Mouse (Mus musculus): Measurements from ENCODE around the gene Gm5938. TPM values are rescaled to one million over a fixed set of nuclear protein-coding genes. Genes with fewer than 3 reads are reported as not detected.

The Gm5938 gene
- total RNA-seq (2014; rRNA removed) (not detected in 2 replicates), polyA plus RNA-seq (2012; rRNA removed) (not detected in 2 replicates)

GRCm38 (mm10) chrX:78125167-78125566 is at the start of gene Gm5938:
Gene Gm5938, plus strand, starts transcription at chrX:78125467.
- Histone ChIP-seq H3K4me1 (ENCODE audit: control insufficient read depth, insufficient read depth, low read length) (no peaks in the 10 kb centered on the region), H3K27me3 (ENCODE audit: control insufficient read depth, insufficient read depth, low read length) (no peaks in the 10 kb centered on the region), H3K4me3 (ENCODE audit: insufficient read depth, low read depth, low read length) (no peak within 1 kb of the TSS), H3K79me2 (ENCODE audit: control insufficient read depth, insufficient read depth, low read length) (no peaks in the 10 kb centered on the region), H3K9ac (ENCODE audit: low read depth, low read length) (no peak within 1 kb of the TSS), H3K27ac (replicated peaks; ENCODE audit: insufficient read depth, low read depth, low read length) (no peak within 1 kb of the TSS), H3K36me3 (ENCODE audit: control insufficient read depth, insufficient read depth, low read length) (no peaks in the 10 kb centered on the region)
- WGBS, result 58% methylated on average over 1 of the region's 1 CpGs
- no peak for DNase-seq (ENCODE audit: extremely low read depth, low read depth, low spot score)
- TF ChIP-seq POLR2A (IDR thresholded peaks at IDR 0.05; ENCODE audit: extremely low read depth, insufficient read depth, low read length) (no peak), CTCF (IDR thresholded peaks at IDR 0.05; ENCODE audit: low read depth, low read length) (no peak)

DNA sequence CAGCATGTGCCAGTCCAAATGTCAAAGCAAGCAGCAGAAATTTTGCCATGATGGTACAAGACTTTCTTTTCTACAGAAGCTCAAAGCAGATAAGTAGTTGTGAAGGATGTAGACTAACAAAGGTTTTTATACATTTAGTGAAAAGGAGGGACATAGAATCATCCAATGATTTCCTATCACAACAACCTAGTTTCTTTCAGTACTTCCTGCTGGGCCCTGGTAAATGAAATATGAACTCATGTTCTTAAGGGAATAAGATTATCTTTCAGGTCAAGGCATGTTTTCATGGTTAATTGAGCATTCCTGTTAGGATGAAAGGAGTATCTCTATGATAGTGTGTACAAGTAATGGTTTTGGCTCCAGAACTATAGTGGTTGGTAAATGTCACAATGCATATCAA is 34.0 kb upstream of the Gm5938 start, which contains the start of gene Obp1a:
Gene Obp1a, minus strand, starts transcription at position 101 of the 400 bp plus-strand sequence.
- H3K79me2 ChIP-seq (ENCODE audit: control insufficient read depth, insufficient read depth, low read length), result no peaks in the 10 kb centered on the region
- no peaks in the 10 kb centered on the region for H3K36me3 ChIP-seq (ENCODE audit: control insufficient read depth, insufficient read depth, low read length)
- no peak for DNase-seq (ENCODE audit: extremely low read depth, low read depth, low spot score)
- TF ChIP-seq POLR2A (IDR thresholded peaks at IDR 0.05; ENCODE audit: extremely low read depth, insufficient read depth, low read length) (no peak), CTCF (IDR thresholded peaks at IDR 0.05; ENCODE audit: low read depth, low read length) (no peak)
- no peaks in the 10 kb centered on the region for H3K27me3 ChIP-seq (ENCODE audit: control insufficient read depth, insufficient read depth, low read length)
- H3K4me1 ChIP-seq (ENCODE audit: control insufficient read depth, insufficient read depth, low read length), result no peaks in the 10 kb centered on the region
- no peak within 1 kb of the TSS for H3K27ac ChIP-seq (replicated peaks; ENCODE audit: insufficient read depth, low read depth, low read length)
- no peak within 1 kb of the TSS for H3K4me3 ChIP-seq (ENCODE audit: insufficient read depth, low read depth, low read length)
- no peak within 1 kb of the TSS for H3K9ac ChIP-seq (ENCODE audit: low read depth, low read length)

Other genes starting within 250 kb of the Gm5938 start
- gene 5430402E10Rik, start 200.4 kb upstream of the Gm5938 start, total RNA-seq (2014; rRNA removed), result not detected in 2 replicates
- not detected in 2 replicates for gene 5430402E10Rik, start 200.4 kb upstream of the Gm5938 start, polyA plus RNA-seq (2012; rRNA removed)
- not detected in 2 replicates for gene Obp1a, start 34.1 kb upstream of the Gm5938 start, total RNA-seq (2014; rRNA removed)
- gene Obp1a, start 34.1 kb upstream of the Gm5938 start, polyA plus RNA-seq (2012; rRNA removed), result not detected in 2 replicates
- gene Obp1b, start 61.3 kb downstream of the Gm5938 start, total RNA-seq (2014; rRNA removed), result not detected in 2 replicates
- gene Obp1b, start 61.3 kb downstream of the Gm5938 start, polyA plus RNA-seq (2012; rRNA removed), result not detected in 2 replicates
- not detected in 2 replicates for gene Gm14743, start 120.5 kb downstream of the Gm5938 start, total RNA-seq (2014; rRNA removed)
- not detected in 2 replicates for gene Gm14743, start 120.5 kb downstream of the Gm5938 start, polyA plus RNA-seq (2012; rRNA removed)
- gene 4930480E11Rik, start 244.2 kb downstream of the Gm5938 start, total RNA-seq (2014; rRNA removed), result not detected in 2 replicates
- gene 4930480E11Rik, start 244.2 kb downstream of the Gm5938 start, polyA plus RNA-seq (2012; rRNA removed), result not detected in 2 replicates